Mouse (Mus musculus): ENCODE measurements around the gene Plxnd1. TPM values are rescaled to one million over a fixed set of nuclear protein-coding genes. Genes with fewer than 3 reads are reported as not detected.

Plxnd1 gene
- polyA plus RNA-seq, 1 experiment from 2014 or later: 4.2 TPM

- H3K4me1 ChIP-seq (ENCODE audit: control insufficient read depth, insufficient read depth, low read length): no peaks in the 10 kb centered on the region
- H3K36me3 ChIP-seq (ENCODE audit: control insufficient read depth, insufficient read depth, low read length): 0 out of 2 replicates have a peak, but pooled peaks cover 3% of the 10 kb centered on the region
- 86% methylated on average over 6 of the region's 6 CpGs for WGBS
Measured at GRCm38 (mm10) chr6:116014111-116014510, 19.3 kb upstream of the Plxnd1 start.

GRCm38 (mm10) chr6:116013687-116014086, 18.9 kb upstream of the Plxnd1 start:
- WGBS: 64% methylated on average over 3 of the region's 3 CpGs
- no peaks in the 10 kb centered on the region for H3K36me3 ChIP-seq (ENCODE audit: control insufficient read depth, insufficient read depth, low read length)
- no peak overlapping the region for H3K4me2 ChIP-seq (ENCODE audit: low read depth, low read length)
- no peak overlapping the region for H3K9ac ChIP-seq (replicated peaks; ENCODE audit: low read depth, low read length)
- no peak overlapping the region for H3K4me3 ChIP-seq (ENCODE audit: low read depth, low read length)
- H3K27ac ChIP-seq (ENCODE audit: low read depth, low read length): no peak overlapping the region
- ATAC-seq (ENCODE audit: low read depth): no peak
- no peaks in the 10 kb centered on the region for H3K9me3 ChIP-seq (ENCODE audit: control insufficient read depth, low read length)
- no peaks in the 10 kb centered on the region for H3K27me3 ChIP-seq (ENCODE audit: control insufficient read depth, insufficient read depth, low read length)
- no peaks in the 10 kb centered on the region for H3K4me1 ChIP-seq (ENCODE audit: control insufficient read depth, insufficient read depth, low read length)

More at GRCm38 (mm10) chr6:116014111-116014510, 19.3 kb upstream of the Plxnd1 start:
- Histone ChIP-seq H3K4me2 (ENCODE audit: low read depth, low read length) (no peak overlapping the region), H3K9me3 (ENCODE audit: control insufficient read depth, low read length) (no peaks in the 10 kb centered on the region), H3K4me3 (ENCODE audit: low read depth, low read length) (no peak overlapping the region), H3K27ac (ENCODE audit: low read depth, low read length) (no peak overlapping the region), H3K27me3 (ENCODE audit: control insufficient read depth, insufficient read depth, low read length) (no peaks in the 10 kb centered on the region), H3K9ac (replicated peaks; ENCODE audit: low read depth, low read length) (no peak overlapping the region)
- ATAC-seq (ENCODE audit: low read depth): no peak

GRCm38 (mm10) chr6:116010541-116010940, 15.7 kb upstream of the Plxnd1 start:
- no peak overlapping the region for H3K27ac ChIP-seq (ENCODE audit: low read depth, low read length)
- H3K4me2 ChIP-seq (ENCODE audit: low read depth, low read length): no peak overlapping the region
- no peaks in the 10 kb centered on the region for H3K4me1 ChIP-seq (ENCODE audit: control insufficient read depth, insufficient read depth, low read length)
- H3K9ac ChIP-seq (replicated peaks; ENCODE audit: low read depth, low read length): no peak overlapping the region
- H3K4me3 ChIP-seq (ENCODE audit: low read depth, low read length): no peak overlapping the region
- WGBS: 6% methylated on average over 6 of the region's 6 CpGs
- H3K27me3 ChIP-seq (ENCODE audit: control insufficient read depth, insufficient read depth, low read length): no peaks in the 10 kb centered on the region
- no peaks in the 10 kb centered on the region for H3K9me3 ChIP-seq (ENCODE audit: control insufficient read depth, low read length)
- ATAC-seq (ENCODE audit: low read depth): peak; percentile 68
- H3K36me3 ChIP-seq (ENCODE audit: control insufficient read depth, insufficient read depth, low read length): no peaks in the 10 kb centered on the region

DNA sequence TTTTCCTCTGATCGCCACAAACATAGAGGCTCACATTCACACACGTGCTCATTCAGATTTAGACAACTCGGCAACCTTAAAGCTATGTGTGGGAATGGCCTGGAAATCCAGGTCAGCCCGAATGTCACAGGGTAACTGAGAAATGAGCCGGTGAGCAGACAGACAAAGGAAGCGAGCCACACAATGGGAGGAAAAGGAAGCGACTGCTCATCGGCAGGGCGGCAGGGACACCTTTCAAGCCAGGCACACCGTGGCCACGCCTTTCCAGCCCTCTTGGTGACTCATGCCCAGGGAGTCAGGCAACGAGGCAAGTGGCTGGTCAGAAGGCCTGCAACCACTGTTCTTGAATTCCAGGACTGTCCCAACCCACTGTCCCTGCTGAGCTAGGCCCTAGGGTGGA, 14.6 kb upstream of the Plxnd1 start:
- Histone ChIP-seq H3K9ac (replicated peaks; ENCODE audit: low read depth, low read length) (no peak overlapping the region), H3K27me3 (ENCODE audit: control insufficient read depth, insufficient read depth, low read length) (no peaks in the 10 kb centered on the region), H3K9me3 (ENCODE audit: control insufficient read depth, low read length) (no peaks in the 10 kb centered on the region), H3K4me2 (ENCODE audit: low read depth, low read length) (no peak overlapping the region), H3K36me3 (ENCODE audit: control insufficient read depth, insufficient read depth, low read length) (no peaks in the 10 kb centered on the region), H3K27ac (ENCODE audit: low read depth, low read length) (no peak overlapping the region), H3K4me1 (ENCODE audit: control insufficient read depth, insufficient read depth, low read length) (no peaks in the 10 kb centered on the region), H3K4me3 (ENCODE audit: low read depth, low read length) (no peak overlapping the region)
- 62% methylated on average over 12 of the region's 12 CpGs for WGBS
- ATAC-seq (ENCODE audit: low read depth): no peak

GRCm38 (mm10) chr6:116007561-116008173, 12.9 kb upstream of the Plxnd1 start:
- H3K9me3 ChIP-seq (ENCODE audit: control insufficient read depth, low read length): no peaks in the 10 kb centered on the region
- no peak overlapping the region for H3K4me2 ChIP-seq (ENCODE audit: low read depth, low read length)
- no peaks in the 10 kb centered on the region for H3K4me1 ChIP-seq (ENCODE audit: control insufficient read depth, insufficient read depth, low read length)
- no peaks in the 10 kb centered on the region for H3K27me3 ChIP-seq (ENCODE audit: control insufficient read depth, insufficient read depth, low read length)
- ATAC-seq (ENCODE audit: low read depth): peak; percentile 26; the same call in 1 of the 2 replicates
- no peaks in the 10 kb centered on the region for H3K36me3 ChIP-seq (ENCODE audit: control insufficient read depth, insufficient read depth, low read length)
- 23% methylated on average over 8 of the region's 9 CpGs for WGBS
- H3K27ac ChIP-seq (ENCODE audit: low read depth, low read length): no peak overlapping the region
- no peak overlapping the region for H3K4me3 ChIP-seq (ENCODE audit: low read depth, low read length)
- H3K9ac ChIP-seq (replicated peaks; ENCODE audit: low read depth, low read length): no peak overlapping the region

- Histone ChIP-seq H3K4me1 (ENCODE audit: control insufficient read depth, insufficient read depth, low read length) (no peaks in the 10 kb centered on the region), H3K27me3 (ENCODE audit: control insufficient read depth, insufficient read depth, low read length) (no peaks in the 10 kb centered on the region), H3K4me2 (ENCODE audit: low read depth, low read length) (no peak overlapping the region), H3K36me3 (ENCODE audit: control insufficient read depth, insufficient read depth, low read length) (no peaks in the 10 kb centered on the region), H3K9me3 (ENCODE audit: control insufficient read depth, low read length) (no peaks in the 10 kb centered on the region), H3K27ac (ENCODE audit: low read depth, low read length) (peak overlapping the region; percentile 68; the same call in 1 of the 2 replicates), H3K9ac (replicated peaks; ENCODE audit: low read depth, low read length) (no peak overlapping the region), H3K4me3 (ENCODE audit: low read depth, low read length) (no peak overlapping the region)
- no peak for ATAC-seq (ENCODE audit: low read depth)
- WGBS: 59% methylated on average over 9 of the region's 9 CpGs
Measured at GRCm38 (mm10) chr6:116006731-116007130, 11.9 kb upstream of the Plxnd1 start.

DNA sequence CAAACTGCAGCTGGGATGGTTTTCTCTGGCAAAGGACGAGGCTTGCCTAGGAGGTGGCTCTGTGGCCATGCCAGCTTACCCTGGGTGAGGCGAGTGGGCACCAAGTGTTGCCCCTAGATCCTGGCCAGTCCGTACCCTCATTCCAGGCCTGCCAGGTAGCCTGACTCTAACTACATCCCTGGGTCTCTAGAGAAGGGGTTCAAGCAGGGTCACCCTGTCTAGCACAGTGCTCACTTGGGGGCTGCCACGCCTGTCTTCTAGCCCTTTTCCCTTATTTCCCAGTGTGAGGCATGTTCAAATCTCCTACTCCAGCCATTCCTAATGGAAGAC, 11.1 kb upstream of the Plxnd1 start:
- WGBS: 80% methylated on average over 4 of the region's 4 CpGs
- no peak overlapping the region for H3K4me2 ChIP-seq (ENCODE audit: low read depth, low read length)
- no peaks in the 10 kb centered on the region for H3K36me3 ChIP-seq (ENCODE audit: control insufficient read depth, insufficient read depth, low read length)
- H3K9ac ChIP-seq (replicated peaks; ENCODE audit: low read depth, low read length): no peak overlapping the region
- no peak for ATAC-seq (ENCODE audit: low read depth)
- H3K4me3 ChIP-seq (ENCODE audit: low read depth, low read length): no peak overlapping the region
- H3K27me3 ChIP-seq (ENCODE audit: control insufficient read depth, insufficient read depth, low read length): no peaks in the 10 kb centered on the region
- H3K9me3 ChIP-seq (ENCODE audit: control insufficient read depth, low read length): no peaks in the 10 kb centered on the region
- peak overlapping the region; percentile 68; the same call in 1 of the 2 replicates for H3K27ac ChIP-seq (ENCODE audit: low read depth, low read length)
- no peaks in the 10 kb centered on the region for H3K4me1 ChIP-seq (ENCODE audit: control insufficient read depth, insufficient read depth, low read length)

GRCm38 (mm10) chr6:116005275-116005958, 10.6 kb upstream of the Plxnd1 start:
- H3K4me3 ChIP-seq (ENCODE audit: low read depth, low read length): no peak overlapping the region
- H3K9me3 ChIP-seq (ENCODE audit: control insufficient read depth, low read length): no peaks in the 10 kb centered on the region
- H3K27ac ChIP-seq (ENCODE audit: low read depth, low read length): no peak overlapping the region
- no peaks in the 10 kb centered on the region for H3K27me3 ChIP-seq (ENCODE audit: control insufficient read depth, insufficient read depth, low read length)
- no peaks in the 10 kb centered on the region for H3K36me3 ChIP-seq (ENCODE audit: control insufficient read depth, insufficient read depth, low read length)
- ATAC-seq (ENCODE audit: low read depth): no peak
- no peak overlapping the region for H3K4me2 ChIP-seq (ENCODE audit: low read depth, low read length)
- WGBS: 79% methylated on average over 17 of the region's 17 CpGs
- no peaks in the 10 kb centered on the region for H3K4me1 ChIP-seq (ENCODE audit: control insufficient read depth, insufficient read depth, low read length)
- no peak overlapping the region for H3K9ac ChIP-seq (replicated peaks; ENCODE audit: low read depth, low read length)

- Histone ChIP-seq H3K4me2 (ENCODE audit: low read depth, low read length) (no peak overlapping the region), H3K4me1 (ENCODE audit: control insufficient read depth, insufficient read depth, low read length) (no peaks in the 10 kb centered on the region), H3K27me3 (ENCODE audit: control insufficient read depth, insufficient read depth, low read length) (no peaks in the 10 kb centered on the region), H3K36me3 (ENCODE audit: control insufficient read depth, insufficient read depth, low read length) (no peaks in the 10 kb centered on the region), H3K27ac (ENCODE audit: low read depth, low read length) (no peak overlapping the region), H3K9me3 (ENCODE audit: control insufficient read depth, low read length) (no peaks in the 10 kb centered on the region), H3K9ac (replicated peaks; ENCODE audit: low read depth, low read length) (no peak overlapping the region), H3K4me3 (ENCODE audit: low read depth, low read length) (no peak overlapping the region)
- 91% methylated on average over 6 of the region's 6 CpGs for WGBS
- no peak for ATAC-seq (ENCODE audit: low read depth)
Measured at GRCm38 (mm10) chr6:116004716-116005115, 9.9 kb upstream of the Plxnd1 start.
